Mouse (Mus musculus) embryonic fibroblast, embryonic 13.5 days (primary cell): ENCODE results near the gene Afg3l1. TPM values are rescaled to one million over a fixed set of nuclear protein-coding genes. Genes with fewer than 3 reads are reported as not detected.
"Not testable (repeated sequence)": the region's sequence is repeated elsewhere in the genome, so short reads cannot be mapped to it uniquely, and the experiment has no call there.

Source experiments
- H3K27ac ChIP-seq: 2 replicates; pipeline ENCODE4 v1.5.1; 2012; ENCODE audit warnings: low read length, control low read depth, inconsistent platforms; ENCODE audit not compliant: insufficient read depth
- H3K4me1 ChIP-seq: 2 replicates; pipeline ENCODE4 v1.6.1; 2011; ENCODE audit warnings: low read length; ENCODE audit not compliant: control insufficient read depth, insufficient read depth
- H3K4me3 ChIP-seq: 2 replicates; pipeline ENCODE4 v1.5.1; 2011; ENCODE audit warnings: mild to moderate bottlenecking, control low read depth, low read length; ENCODE audit not compliant: insufficient read depth
- CTCF ChIP-seq: IDR thresholded peaks from 2 replicates; pipeline ENCODE4 v1.5.1; 2011; ENCODE audit warnings: mild to moderate bottlenecking, control low read depth, low read length, moderate library complexity, borderline replicate concordance; ENCODE audit not compliant: insufficient read depth
- POLR2A ChIP-seq: IDR thresholded peaks from 2 replicates; pipeline ENCODE4 v1.6.1; 2011; ENCODE audit warnings: low read depth, mild to moderate bottlenecking, control low read depth, low read length, moderate library complexity
- polyA plus RNA-seq: library from polyadenylated mRNA; stranded (reverse); fragments of >200 nt; gene quantifications from 2 replicates; pipeline ENCODE4 v1.2.4, GENCODE M21; 2011; ENCODE audit warnings: low read depth; ENCODE audit not compliant: missing spikeins, insufficient read length

Gene Afg3l1
- polyA plus RNA-seq: 28.7 and 30.1 TPM in 2 replicates

DNA sequence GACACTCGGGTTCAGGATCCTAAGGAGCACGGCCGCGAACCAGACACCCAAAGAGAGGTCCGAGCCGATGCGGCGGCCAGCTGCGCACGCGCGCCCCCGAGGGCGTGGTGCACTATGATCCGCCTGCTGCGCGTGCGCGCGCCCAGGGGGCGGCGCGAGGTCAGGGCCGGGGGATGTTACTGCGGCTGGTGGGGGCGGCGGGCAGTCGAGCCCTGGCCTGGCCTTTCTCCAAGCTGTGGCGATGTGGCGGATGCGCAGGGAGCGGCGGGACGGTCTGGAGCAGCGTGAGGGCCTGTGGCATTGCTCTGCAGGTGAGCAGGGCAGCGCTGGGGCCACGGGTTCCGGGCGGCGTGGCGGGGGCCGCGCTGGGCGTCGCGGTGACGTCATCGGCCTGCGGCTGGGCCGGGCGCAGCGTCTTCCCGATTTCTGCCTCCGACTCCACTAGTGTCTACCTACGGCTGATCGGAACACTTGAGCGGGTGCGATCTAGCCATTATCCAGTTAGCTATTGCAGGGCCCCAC is at the start of gene Afg3l1:
TSS of gene Afg3l1 (plus strand) at position 167 of the 522 bp plus-strand sequence.
- TF ChIP-seq CTCF (no peak), POLR2A (peak; percentile 94)
- H3K4me1 ChIP-seq: peaks cover 5% of the 10 kb centered on the region; the same call in 1 of the 2 replicates
- H3K4me3 ChIP-seq: peak within 1 kb of the TSS; percentile 69
- peak within 1 kb of the TSS; percentile 83 for H3K27ac ChIP-seq

- no peak overlapping the region for H3K4me3 ChIP-seq
- TF ChIP-seq CTCF (no peak), POLR2A (no peak)
- no peaks in the 10 kb centered on the region for H3K4me1 ChIP-seq
- H3K27ac ChIP-seq: no peak overlapping the region
Observed at GRCm38 (mm10) chr8:123428343-123428893, 49.3 kb upstream of the Afg3l1 start.

DNA sequence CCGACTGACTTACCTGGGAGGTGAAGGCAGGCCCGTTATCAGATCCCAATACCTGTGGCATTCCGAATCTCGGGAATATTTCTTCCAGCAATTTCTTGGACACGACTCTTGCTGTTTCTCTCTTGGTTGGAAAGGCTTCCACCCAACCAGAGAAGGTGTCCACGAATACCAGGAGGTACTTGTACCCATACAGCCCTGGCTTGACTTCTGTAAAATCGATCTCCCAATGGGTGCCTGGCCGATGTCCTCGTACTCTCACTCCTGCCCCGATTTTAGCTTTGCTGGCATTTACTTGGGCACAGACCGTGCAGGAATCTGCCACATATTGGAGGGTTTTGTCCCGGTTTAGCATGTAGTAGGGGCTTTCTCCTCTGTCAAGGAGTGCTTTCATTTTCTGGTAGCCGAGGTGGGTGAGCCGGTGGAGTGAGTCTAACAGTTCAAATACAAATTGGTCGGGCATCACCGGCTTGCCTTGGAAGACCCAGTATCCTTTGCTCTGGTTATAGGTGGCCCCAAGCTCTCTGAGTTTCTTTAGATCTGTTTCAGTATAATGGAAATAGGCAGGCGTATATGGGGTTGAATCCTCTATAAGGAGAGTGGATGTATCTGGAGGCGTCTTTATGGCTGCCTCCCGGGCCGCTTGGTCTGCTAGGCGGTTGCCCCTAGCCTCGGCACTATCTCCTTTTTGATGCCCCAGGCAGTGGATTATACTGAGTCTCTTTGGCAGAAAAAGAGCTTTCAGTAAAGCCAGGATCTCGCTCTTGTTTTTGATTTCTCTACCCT is 48.6 kb upstream of the Afg3l1 start:
- Histone ChIP-seq H3K27ac (no peak overlapping the region), H3K4me1 (no peaks in the 10 kb centered on the region), H3K4me3 (no peak overlapping the region)
- no peak for TF ChIP-seq POLR2A

GRCm38 (mm10) chr8:123429722-123430013 is 48.0 kb upstream of the Afg3l1 start:
- not testable (repeated sequence) for H3K4me3 ChIP-seq, H3K4me1 ChIP-seq, H3K27ac ChIP-seq

- H3K4me1 ChIP-seq, H3K4me3 ChIP-seq, H3K27ac ChIP-seq: not testable (repeated sequence)
Observed at GRCm38 (mm10) chr8:123430936-123431335, 46.8 kb upstream of the Afg3l1 start.

DNA sequence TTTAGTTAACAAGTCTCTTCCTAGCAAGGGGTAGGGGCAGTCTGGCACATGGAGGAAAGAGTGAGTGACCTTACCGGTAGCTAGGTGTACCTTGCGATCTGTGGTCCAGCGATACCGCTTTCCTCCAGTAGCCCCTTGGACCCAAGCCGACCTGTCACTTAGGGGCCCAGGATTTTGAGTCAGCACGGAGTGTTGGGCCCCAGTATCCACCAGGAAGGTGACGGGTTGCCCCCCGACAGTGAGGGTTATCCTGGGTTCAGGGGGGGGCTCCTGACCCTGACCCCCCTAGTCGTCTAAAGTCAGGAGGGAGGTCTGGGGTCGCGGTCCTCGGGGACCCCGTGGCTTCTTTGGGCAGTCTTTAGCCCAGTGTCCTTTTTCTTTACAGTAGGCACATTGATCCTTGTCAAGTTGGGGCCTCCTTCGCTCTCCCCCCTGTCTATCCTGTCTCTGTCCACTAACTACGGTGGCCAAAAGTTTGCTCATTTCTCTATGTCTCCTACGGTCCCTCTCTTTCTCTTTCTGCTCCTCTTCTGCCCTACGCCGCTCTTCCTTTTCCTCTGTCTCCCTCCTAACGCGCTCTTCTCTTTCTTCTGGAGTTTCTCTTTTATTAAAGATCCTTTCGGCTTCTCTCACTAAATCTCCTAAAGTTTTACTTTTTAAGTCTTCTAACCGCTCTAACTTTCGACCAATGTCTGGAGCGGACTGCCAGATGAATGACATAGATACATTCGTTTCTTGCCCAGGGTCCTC is 45.9 kb upstream of the Afg3l1 start:
- Histone ChIP-seq H3K4me1 (no peaks in the 10 kb centered on the region), H3K4me3 (no peak overlapping the region), H3K27ac (no peak overlapping the region)
- no peak for TF ChIP-seq POLR2A
- no peak for TF ChIP-seq CTCF

DNA sequence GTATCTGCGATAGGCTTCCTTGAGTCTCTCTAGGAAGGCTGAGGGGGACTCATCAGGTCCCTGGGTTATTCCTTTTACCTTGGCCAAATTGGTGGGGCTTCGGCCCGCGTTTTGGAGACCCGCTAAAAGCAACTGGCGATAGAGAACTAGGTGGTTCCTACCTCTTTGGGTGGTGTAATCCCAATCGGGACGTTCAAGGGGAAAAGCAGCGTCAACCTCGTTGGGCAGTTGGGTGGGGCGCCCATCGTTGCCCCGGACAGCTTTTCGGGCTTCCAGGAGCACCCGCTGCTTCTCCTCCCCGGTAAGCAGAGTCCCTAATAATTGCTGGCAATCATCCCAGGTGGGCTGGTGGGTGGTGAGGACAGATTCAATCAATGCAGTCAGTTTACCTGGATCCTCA is 45.3 kb upstream of the Afg3l1 start:
- H3K27ac ChIP-seq: no peak overlapping the region
- no peak overlapping the region for H3K4me3 ChIP-seq
- TF ChIP-seq CTCF (no peak), POLR2A (no peak)
- no peaks in the 10 kb centered on the region for H3K4me1 ChIP-seq

- H3K4me1 ChIP-seq, H3K4me3 ChIP-seq, H3K27ac ChIP-seq: not testable (repeated sequence)
Observed at GRCm38 (mm10) chr8:123433241-123433974, 44.3 kb upstream of the Afg3l1 start.

- no peak for TF ChIP-seq CTCF
- no peak for TF ChIP-seq POLR2A
- Histone ChIP-seq H3K4me1 (no peaks in the 10 kb centered on the region; the same call in 1 of the 2 replicates), H3K27ac (no peak overlapping the region), H3K4me3 (no peak overlapping the region)
Observed at GRCm38 (mm10) chr8:123441788-123442187, 35.9 kb upstream of the Afg3l1 start.

- no peak overlapping the region for H3K27ac ChIP-seq
Observed at GRCm38 (mm10) chr8:123442351-123442750, 35.4 kb upstream of the Afg3l1 start.

More at GRCm38 (mm10) chr8:123442351-123442750, 35.4 kb upstream of the Afg3l1 start:
- Histone ChIP-seq H3K4me1 (no peaks in the 10 kb centered on the region; the same call in 1 of the 2 replicates), H3K4me3 (no peak overlapping the region)
- no peak for TF ChIP-seq CTCF
- TF ChIP-seq POLR2A: peak; percentile 47
